Mouse (Mus musculus): ENCODE measurements at regions not wholly inside any gene's neighbourhood (a gene's known extent, or its start where the extent isn't known, plus 50 kb on each side); places are given as distances from the start of the nearest gene placed in this dataset.
A peak's percentile ranks its signal among the peaks of the same experiment; 100 is the strongest.

DNA sequence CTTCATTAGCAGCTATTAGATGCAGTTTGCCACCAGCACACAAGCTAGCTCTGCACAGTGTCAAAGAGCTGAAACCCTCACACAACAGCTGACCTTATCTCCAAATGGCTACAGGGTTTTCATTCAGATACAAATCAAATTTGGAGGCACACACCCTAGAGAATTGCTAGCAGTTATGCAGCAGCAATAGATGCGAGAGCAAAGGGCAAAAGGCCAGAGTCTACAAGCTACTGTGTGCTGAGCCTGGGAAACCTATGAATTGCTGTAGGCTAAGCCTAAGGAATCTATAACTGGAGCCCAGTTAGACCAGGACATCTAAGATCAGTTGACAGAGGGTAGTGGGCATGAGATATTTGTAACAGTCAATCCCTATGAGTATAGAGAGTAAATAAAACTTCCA, 85.8 kb upstream of the Gas2 start:
- 63% methylated on average over 1 of the region's 1 CpGs for WGBS
- H3K4me2 ChIP-seq (ENCODE audit: low read depth, low read length, poor library complexity, severe bottlenecking): no peak overlapping the region
- ATAC-seq (ENCODE audit: low FRiP score) (no peak), DNase-seq (ENCODE audit: low spot score) (no peak)
- no peak overlapping the region for H3K4me3 ChIP-seq (ENCODE audit: low read depth, low read length)
- H3K4me1 ChIP-seq (ENCODE audit: insufficient read depth, low read length): no peaks in the 10 kb centered on the region; the same call in 1 of the 2 replicates
- H3K9me3 ChIP-seq (ENCODE audit: low read length): no peaks in the 10 kb centered on the region
- no peaks in the 10 kb centered on the region for H3K27me3 ChIP-seq (ENCODE audit: insufficient read depth, low read length)
- no peaks in the 10 kb centered on the region for H3K36me3 ChIP-seq (ENCODE audit: insufficient read depth, low read length)
- H3K27ac ChIP-seq (ENCODE audit: low read depth, low read length): no peak overlapping the region
- no peak overlapping the region for H3K9ac ChIP-seq (replicated peaks; ENCODE audit: low read length, poor library complexity, severe bottlenecking)
- no peak for TF ChIP-seq CTCF (IDR thresholded peaks at IDR 0.05)

DNA sequence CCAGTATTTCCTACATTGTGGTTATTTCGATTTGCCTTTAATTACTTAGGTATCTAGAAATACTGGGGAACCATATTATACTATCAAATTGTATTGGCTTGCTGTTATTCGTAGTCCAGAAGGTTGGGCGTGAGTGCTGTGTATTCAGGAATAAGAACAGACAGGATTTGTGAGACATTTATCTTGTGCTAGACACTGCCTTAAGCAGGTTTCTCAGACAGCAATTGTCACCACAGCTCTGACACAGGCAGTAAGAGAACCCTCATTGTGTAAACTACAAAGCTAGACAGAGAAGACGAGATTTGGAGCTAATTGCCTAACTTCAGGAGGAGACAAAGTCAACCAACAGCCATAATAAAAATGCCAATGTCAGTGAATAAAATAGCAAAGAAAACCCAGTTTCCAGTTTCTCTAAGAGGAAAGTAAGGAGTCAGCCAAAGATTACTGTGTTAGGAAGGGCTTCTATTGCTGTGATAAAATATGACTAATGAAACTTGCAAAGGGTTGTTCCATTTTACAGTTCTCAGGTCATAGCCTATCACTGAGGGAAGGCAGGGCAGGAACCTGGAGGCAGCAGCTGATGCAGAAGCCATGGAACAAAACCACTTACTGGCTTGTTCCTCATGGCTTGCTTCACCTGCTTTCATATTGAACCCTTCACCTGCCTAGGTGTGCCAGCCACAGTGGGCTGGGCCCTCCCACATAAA, 78.6 kb upstream of the Gas2 start:
- DNase-seq (ENCODE audit: low spot score): no peak
- Histone ChIP-seq H3K9ac (replicated peaks; ENCODE audit: low read length, poor library complexity, severe bottlenecking) (no peak overlapping the region), H3K4me3 (ENCODE audit: low read depth, low read length) (no peak overlapping the region), H3K27ac (ENCODE audit: low read depth, low read length) (no peak overlapping the region), H3K4me2 (ENCODE audit: low read depth, low read length, poor library complexity, severe bottlenecking) (no peak overlapping the region), H3K27me3 (ENCODE audit: insufficient read depth, low read length) (no peaks in the 10 kb centered on the region), H3K4me1 (ENCODE audit: insufficient read depth, low read length) (no peaks in the 10 kb centered on the region), H3K36me3 (ENCODE audit: insufficient read depth, low read length) (no peaks in the 10 kb centered on the region), H3K9me3 (ENCODE audit: low read length) (no peaks in the 10 kb centered on the region)
- WGBS: 68% methylated on average over 4 of the region's 4 CpGs
- TF ChIP-seq CTCF (IDR thresholded peaks at IDR 0.05): no peak
- ATAC-seq (ENCODE audit: low FRiP score): no peak

DNA sequence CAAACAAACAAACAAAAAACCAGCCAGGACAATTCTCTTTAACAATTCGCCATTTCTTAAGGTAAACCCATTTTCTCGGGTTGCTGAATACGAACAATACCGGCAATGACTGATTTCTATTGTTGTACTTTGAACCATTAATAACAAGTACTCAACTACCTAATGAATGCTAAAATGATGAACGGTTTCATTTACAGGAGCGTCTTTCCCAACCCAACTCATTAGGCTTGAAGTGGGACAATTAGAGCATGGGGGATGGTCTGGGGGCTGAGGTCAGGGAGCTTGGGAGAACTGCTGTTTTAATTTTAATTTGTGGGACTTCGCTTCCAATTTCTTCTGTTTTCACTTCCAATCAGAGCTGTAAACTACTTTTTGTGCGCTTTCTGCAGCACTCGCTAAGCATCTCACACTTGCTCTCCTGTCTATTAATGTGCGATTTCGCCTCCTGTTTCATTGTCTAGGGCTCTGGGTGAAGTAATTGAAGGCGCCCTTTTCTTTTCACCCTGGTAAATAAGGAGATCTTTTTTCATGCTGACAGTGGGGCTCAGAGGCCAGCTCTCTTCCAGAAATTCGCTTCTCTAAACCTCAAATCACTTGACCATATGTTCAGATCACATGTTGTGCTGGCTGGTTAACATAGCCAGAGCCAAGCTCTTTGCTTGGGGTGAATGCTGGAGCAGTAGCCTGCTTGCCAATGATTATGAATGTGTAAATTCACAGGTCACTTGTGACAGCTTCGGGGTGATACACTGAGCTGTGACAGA, 77.7 kb upstream of the Gas2 start:
- Histone ChIP-seq H3K9me3 (ENCODE audit: low read length) (no peaks in the 10 kb centered on the region), H3K4me2 (ENCODE audit: low read depth, low read length, poor library complexity, severe bottlenecking) (no peak overlapping the region), H3K27ac (ENCODE audit: low read depth, low read length) (no peak overlapping the region), H3K4me3 (ENCODE audit: low read depth, low read length) (no peak overlapping the region), H3K4me1 (ENCODE audit: insufficient read depth, low read length) (no peaks in the 10 kb centered on the region), H3K27me3 (ENCODE audit: insufficient read depth, low read length) (no peaks in the 10 kb centered on the region), H3K9ac (replicated peaks; ENCODE audit: low read length, poor library complexity, severe bottlenecking) (no peak overlapping the region), H3K36me3 (ENCODE audit: insufficient read depth, low read length) (no peaks in the 10 kb centered on the region)
- TF ChIP-seq CTCF (IDR thresholded peaks at IDR 0.05): no peak
- DNase-seq (ENCODE audit: low spot score) (peak; percentile 82), ATAC-seq (ENCODE audit: low FRiP score) (no peak; the same call in 1 of the 2 replicates)
- WGBS: 52% methylated on average over 14 of the region's 14 CpGs

DNA sequence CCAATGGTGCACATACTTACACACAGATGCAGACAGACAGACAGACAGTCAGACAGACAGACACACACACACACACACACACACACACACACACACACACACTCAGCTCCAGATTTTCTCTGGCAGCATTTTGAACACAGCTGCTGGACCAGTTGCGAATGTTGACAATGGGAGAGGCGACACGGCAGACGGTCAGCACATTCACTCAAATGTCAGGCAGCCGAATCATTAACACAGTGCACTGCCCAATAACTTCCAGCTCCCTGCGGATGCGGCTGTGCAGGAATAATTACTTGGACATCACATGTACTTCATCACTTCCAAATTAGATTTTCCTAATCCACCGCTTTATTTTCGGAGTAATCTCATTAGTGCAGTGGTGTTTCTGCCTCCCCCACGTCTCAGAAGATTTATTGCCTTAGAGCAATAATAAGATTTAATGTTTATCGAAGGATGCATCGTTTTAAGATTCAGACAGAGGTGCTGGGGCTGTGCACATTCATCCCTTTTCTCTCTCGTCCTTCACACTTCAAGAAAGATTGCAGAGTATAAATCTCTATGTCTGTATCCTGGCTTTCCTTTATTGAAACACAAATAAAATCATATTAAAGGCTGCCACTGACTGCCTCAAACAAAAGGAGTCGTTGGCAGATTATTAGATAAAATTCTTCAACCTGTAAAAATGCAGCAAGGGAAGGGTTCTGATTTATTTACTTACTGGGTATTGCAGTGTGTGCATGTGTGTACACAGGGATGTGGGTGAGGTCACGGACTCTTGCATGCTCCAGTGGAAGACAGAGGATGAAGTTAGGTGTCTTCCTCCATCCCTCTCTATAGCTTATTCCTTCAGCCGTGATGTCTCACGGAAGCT, 70.9 kb upstream of the Gas2 start:
- ATAC-seq (ENCODE audit: low FRiP score) (peak; percentile 77), DNase-seq (ENCODE audit: low spot score) (peak; percentile 89)
- Histone ChIP-seq H3K9me3 (ENCODE audit: low read length) (no peaks in the 10 kb centered on the region), H3K4me2 (ENCODE audit: low read depth, low read length, poor library complexity, severe bottlenecking) (peak overlapping the region; percentile 12), H3K27ac (ENCODE audit: low read depth, low read length) (peak overlapping the region; percentile 76), H3K4me1 (ENCODE audit: insufficient read depth, low read length) (0 out of 2 replicates have a peak, but pooled peaks cover 3% of the 10 kb centered on the region), H3K4me3 (ENCODE audit: low read depth, low read length) (no peak overlapping the region), H3K9ac (replicated peaks; ENCODE audit: low read length, poor library complexity, severe bottlenecking) (0 out of 2 replicates have a peak overlapping the region, but pooled peaks have one; percentile 5), H3K27me3 (ENCODE audit: insufficient read depth, low read length) (no peaks in the 10 kb centered on the region), H3K36me3 (ENCODE audit: insufficient read depth, low read length) (no peaks in the 10 kb centered on the region)
- TF ChIP-seq CTCF (IDR thresholded peaks at IDR 0.05): no peak
- WGBS: 18% methylated on average over 17 of the region's 17 CpGs

DNA sequence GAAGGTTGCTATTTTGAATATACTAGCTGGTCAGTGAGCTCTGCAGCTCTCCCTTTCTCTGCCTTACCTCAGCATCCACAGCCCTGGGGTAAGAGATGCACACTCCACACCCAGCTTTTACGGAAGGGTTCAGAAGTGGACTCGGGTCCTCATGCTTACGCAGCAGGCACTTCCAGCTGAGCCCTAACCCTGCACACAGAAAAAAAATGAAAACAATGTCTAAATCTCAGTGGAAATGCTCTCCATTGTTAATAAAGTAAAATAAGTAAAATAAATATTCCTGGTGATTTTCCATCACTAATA, 70.3 kb upstream of the Gas2 start:
- no peak overlapping the region for H3K4me3 ChIP-seq (ENCODE audit: low read depth, low read length)
- ATAC-seq (ENCODE audit: low FRiP score): no peak

More for the DNA sequence above, 70.3 kb upstream of the Gas2 start:
- peak overlapping the region; percentile 76 for H3K27ac ChIP-seq (ENCODE audit: low read depth, low read length)
- TF ChIP-seq CTCF (IDR thresholded peaks at IDR 0.05): no peak
- no peaks in the 10 kb centered on the region for H3K9me3 ChIP-seq (ENCODE audit: low read length)
- 0 out of 2 replicates have a peak, but pooled peaks cover 3% of the 10 kb centered on the region for H3K4me1 ChIP-seq (ENCODE audit: insufficient read depth, low read length)
- H3K9ac ChIP-seq (replicated peaks; ENCODE audit: low read length, poor library complexity, severe bottlenecking): 0 out of 2 replicates have a peak overlapping the region, but pooled peaks have one; percentile 5
- 26% methylated on average over 3 of the region's 3 CpGs for WGBS
- no peak for DNase-seq (ENCODE audit: low spot score)
- H3K36me3 ChIP-seq (ENCODE audit: insufficient read depth, low read length): no peaks in the 10 kb centered on the region
- H3K27me3 ChIP-seq (ENCODE audit: insufficient read depth, low read length): no peaks in the 10 kb centered on the region
- H3K4me2 ChIP-seq (ENCODE audit: low read depth, low read length, poor library complexity, severe bottlenecking): peak overlapping the region; percentile 12

Data from midbrain, postnatal 0 days (tissue).